Mouse (Mus musculus) megakaryocyte, embryonic 14.5 days (primary cell): ENCODE measurements around the gene Vangl1.

ENCODE experiments used
- FLI1 ChIP-seq: IDR thresholded peaks from 2 replicates; pipeline ENCODE4 v1.6.1; 2012; ENCODE audit warnings: low read length, inconsistent platforms, mixed read lengths
- GATA1 ChIP-seq: IDR thresholded peaks from 3 replicates; pipeline ENCODE4 v1.6.1; 2012; ENCODE audit warnings: mixed read lengths, low read length, inconsistent platforms, borderline replicate concordance

GRCm38 (mm10) chr3:102205458-102205830 is 951 bp upstream of the Vangl1 start:
- TF ChIP-seq GATA1, result no peak
- TF ChIP-seq FLI1, result no peak
